11 mouse cellular contexts compared by ENCODE assay signal in genomic region chr11:114152716-114153115, GRCm38 (mm10).
A peak's percentile ranks its signal among the peaks of the same experiment; 100 is the strongest.
DNase-seq lines count a peak whose midpoint lies in the region; ATAC-seq lines count a peak whose summit lies in the region.
"Had no signal": no experiment of that assay in that cellular context is flagged by ENCODE, and none has a peak within 500 bp of the region (broad histone marks: within the 10 kb centered on the region; RNA-seq: fewer than 3 reads in every experiment).

No protein-coding gene starts in this region.

- no peaks in the 10 kb centered on the region for H3K27me3 ChIP-seq in liver, embryonic 11.5 days (replicated peaks; ENCODE audit: control insufficient read depth, insufficient read depth, low read length)

- H3K4me2 ChIP-seq in liver, embryonic 11.5 days: no peak overlapping the region

- no peaks in the 10 kb centered on the region for H3K4me1 ChIP-seq in liver, embryonic 11.5 days (replicated peaks; ENCODE audit: control insufficient read depth, insufficient read depth, low read length)

- no peaks in the 10 kb centered on the region for H3K36me3 ChIP-seq in liver, embryonic 11.5 days (ENCODE audit: control insufficient read depth, insufficient read depth, low read length)

- WGBS in liver, embryonic 11.5 days: 85% methylated on average over 15 of the region's 15 CpGs

- ATAC-seq in liver, embryonic 11.5 days (replicated peaks; ENCODE audit: low FRiP score): no peak

- peak; percentile 62 for DNase-seq in adrenal gland, postnatal 10 days
- DNase-seq in adrenal gland, adult 8-10 months: no peak
- DNase-seq in Muller cell, postnatal 12 days (ENCODE audit: inconsistent ontology term): peak; percentile 5
- peak; percentile 35 to 44 for DNase-seq in frontal cortex, postnatal 10 days (ENCODE audit: low spot score in 2 of 2)
- DNase-seq in lung, adult 18-20 months: peak; percentile 28
- no peak for DNase-seq in liver, embryonic 11.5 days (ENCODE audit: low spot score)
- no peak for DNase-seq in spleen, postnatal 36 days (ENCODE audit: low spot score in 2 of 2)
- no peak for DNase-seq in neural tube, embryonic 10.5 days (ENCODE audit: extremely low spot score, low spot score)
- DNase-seq: gastrocnemius, postnatal 36 days; thymus, postnatal 36 days had no signal

- no peaks in the 10 kb centered on the region for H3K9me3 ChIP-seq in liver, embryonic 11.5 days (ENCODE audit: control insufficient read depth, low read length)

- no peak overlapping the region for H3K27ac ChIP-seq in liver, embryonic 11.5 days (ENCODE audit: low read depth, low read length)

- no peak overlapping the region for H3K9ac ChIP-seq in liver, embryonic 11.5 days (ENCODE audit: low read depth, low read length)

- H3K4me3 ChIP-seq in liver, embryonic 11.5 days (ENCODE audit: low read depth, low read length): no peak overlapping the region
- H3K4me3 ChIP-seq: myocyte had no signal

Comparison
In these comparisons a context has a peak if more than half of its experiments do, and no peak if none do; other contexts are left out.
1. DNase-seq: peak in adrenal gland, postnatal 10 days (single experiment), Muller cell, postnatal 12 days (single experiment), frontal cortex, postnatal 10 days (2 of 2) and lung, adult 18-20 months (2 of 2); none in adrenal gland, adult 8-10 months (single experiment), liver, embryonic 11.5 days (single experiment), spleen, postnatal 36 days (0 of 2) and neural tube, embryonic 10.5 days (single experiment).